Mouse (Mus musculus) left cerebral cortex, postnatal 4 days (tissue): Measurements from ENCODE around the gene Adam17. TPM values are rescaled to one million over a fixed set of nuclear protein-coding genes. Genes with fewer than 3 reads are reported as not detected.
A peak's percentile ranks its signal among the peaks of the same experiment; 100 is the strongest.

Source experiments
- DNase-seq: peaks from one replicate; pipeline ENCODE4 v3.0.0-alpha.2; 2022
- intact Hi-C: fragments of 180-260 bp; cut with DNase I; formaldehyde crosslinking; loops from one replicate; pipeline ENCODE4 v1.15.1; 2025
- total RNA-seq, 2 experiments: library from RNA; stranded (reverse); gene quantifications; 2 replicates each; pipeline ENCODE4 v1.2.3; 2021

Gene Adam17
- total RNA-seq, 2 experiments from 2014 or later: 18.7 to 24.8 TPM

DNA sequence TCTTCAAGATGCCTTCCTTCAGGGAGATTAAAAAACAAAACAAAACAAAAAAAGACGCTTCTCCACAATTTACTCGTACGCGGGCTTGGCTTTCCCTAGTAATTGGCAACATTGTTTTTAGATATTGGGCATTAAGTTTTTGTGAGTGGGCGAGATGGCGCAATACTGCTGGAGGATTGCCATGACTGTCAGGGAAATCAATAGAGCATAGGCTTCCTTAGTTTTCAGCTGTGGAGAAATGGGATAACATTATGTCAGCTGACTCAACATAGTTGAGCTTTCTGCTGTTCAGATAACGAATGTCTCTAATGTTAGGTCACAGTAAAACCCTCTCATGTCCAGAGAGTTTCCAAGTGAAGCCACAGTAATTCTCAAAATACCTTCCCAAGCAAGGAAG is 56.6 kb downstream of the Adam17 start:
- intact Hi-C loops: loop anchor here (10.0 kb wide), 1 partner anchor 78 kb away; no protein-coding TSS in a partner anchor
- no peak for DNase-seq

DNA sequence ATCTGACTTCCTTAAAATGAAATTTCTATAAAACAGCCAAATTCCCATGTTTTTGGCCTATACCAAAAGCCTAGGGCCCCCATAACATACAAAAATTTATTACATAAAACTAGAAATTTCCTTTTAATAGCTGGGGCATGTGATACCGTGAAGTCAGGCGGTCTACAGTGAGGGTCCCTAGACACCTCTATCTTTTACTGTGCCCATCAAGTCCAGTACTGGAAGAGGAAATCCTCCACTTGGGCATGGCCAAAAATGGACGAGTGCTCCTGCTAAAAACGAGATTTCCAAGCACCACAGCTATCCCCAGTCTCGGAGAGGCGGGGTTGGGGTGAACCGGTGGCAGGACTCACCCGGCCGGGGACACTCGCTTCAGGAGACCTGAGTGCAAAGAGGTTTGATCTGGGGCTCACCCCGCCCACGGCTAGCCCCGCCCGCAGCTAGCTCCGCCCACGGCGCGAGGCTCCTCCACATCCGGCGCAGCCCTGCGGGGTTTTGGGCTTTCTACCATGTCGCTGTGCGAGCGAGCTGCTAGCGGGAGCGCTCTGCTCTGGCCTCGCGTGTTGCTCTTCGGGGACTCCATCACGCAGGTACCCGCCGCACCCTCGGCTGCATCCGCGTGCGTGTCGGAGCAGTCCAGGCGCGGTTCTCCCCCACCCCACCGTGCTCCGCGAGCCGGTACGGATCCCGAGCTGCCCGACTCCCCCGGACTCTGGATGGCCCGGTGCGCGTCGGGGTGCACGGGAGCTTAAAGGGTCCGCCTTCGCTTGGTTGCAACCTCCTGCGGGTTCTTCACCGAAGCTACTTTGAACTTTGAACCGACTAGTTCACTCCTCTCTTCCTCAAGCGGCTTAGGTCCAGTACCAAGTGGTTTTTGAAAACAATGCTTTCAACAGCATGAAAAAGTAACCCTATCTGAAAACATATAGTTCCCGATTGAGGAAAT is 57.2 kb downstream of the Adam17 start, which contains the start of gene Iah1:
Gene Iah1, plus strand, starts transcription at position 467 of the 946 bp plus-strand sequence.
- intact Hi-C loops: loop anchor here (10.0 kb wide), 1 partner anchor 79 kb away; no protein-coding TSS in a partner anchor
- peak; percentile 77 for DNase-seq

DNA sequence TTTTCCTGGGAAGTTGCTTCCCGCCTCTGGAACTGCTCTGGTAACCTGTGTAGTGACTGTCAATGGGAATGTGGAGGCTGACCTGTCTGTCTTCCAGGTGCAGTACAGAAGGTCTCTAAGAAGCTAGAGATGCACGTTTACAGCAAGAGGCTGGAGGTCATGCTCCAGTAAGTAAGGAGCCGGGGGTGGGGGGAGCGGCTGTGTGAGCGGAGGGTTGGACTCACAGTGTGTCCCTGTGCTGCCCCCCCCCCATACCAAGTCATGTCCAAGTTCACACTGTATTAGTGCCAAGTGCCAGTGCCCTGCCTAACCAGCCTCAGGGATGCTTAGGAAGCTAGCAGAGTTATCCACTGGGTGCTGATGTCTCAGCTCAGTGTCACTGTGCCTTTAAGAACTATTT is 61.2 kb downstream of the Adam17 start:
- no peak for DNase-seq
- intact Hi-C loops: loop anchor here (10.0 kb wide), 1 partner anchor 83 kb away; no protein-coding TSS in a partner anchor

DNA sequence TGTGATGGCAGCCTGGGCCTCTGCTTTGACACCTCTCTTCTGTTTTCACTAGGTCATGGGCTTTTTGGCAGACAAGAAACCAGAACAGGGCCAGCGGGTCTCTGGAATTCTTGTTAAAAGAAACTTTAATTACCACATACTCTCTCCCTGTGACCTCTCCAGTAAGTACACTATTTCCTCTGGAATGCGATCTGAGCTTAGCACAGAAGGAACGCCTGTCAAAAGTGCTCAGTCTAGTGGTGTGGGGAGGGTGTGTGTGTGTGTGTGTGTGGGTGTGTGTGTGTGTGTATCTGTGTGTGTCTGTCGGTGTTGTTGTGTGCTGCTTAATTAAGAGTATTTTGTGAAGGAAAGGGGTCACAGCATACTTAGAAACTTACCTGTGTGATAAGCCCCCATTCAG is 66.7 kb downstream of the Adam17 start:
- intact Hi-C loops: no loop called here
- DNase-seq: no peak

DNA sequence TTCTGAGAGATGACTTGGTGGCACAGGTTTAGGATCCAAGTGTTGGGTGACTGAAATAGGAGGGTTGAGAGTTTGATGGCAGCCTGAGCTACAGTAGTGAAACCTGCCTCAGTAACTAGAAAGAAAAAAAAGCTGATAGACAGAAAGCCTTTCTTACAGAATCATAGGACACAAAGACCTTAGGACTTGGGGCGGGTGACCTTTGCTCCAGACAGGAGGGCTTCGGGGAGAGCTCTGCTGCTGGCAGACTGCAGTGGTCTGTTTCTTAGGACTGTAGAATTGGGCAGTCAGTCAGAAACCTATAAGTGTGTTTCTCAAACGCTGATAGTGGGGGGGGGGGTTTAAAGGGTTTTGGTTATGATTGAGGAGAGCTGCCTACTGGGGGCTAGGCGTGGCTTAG is 67.7 kb downstream of the Adam17 start:
- DNase-seq: no peak
- intact Hi-C loops: no loop called here

DNA sequence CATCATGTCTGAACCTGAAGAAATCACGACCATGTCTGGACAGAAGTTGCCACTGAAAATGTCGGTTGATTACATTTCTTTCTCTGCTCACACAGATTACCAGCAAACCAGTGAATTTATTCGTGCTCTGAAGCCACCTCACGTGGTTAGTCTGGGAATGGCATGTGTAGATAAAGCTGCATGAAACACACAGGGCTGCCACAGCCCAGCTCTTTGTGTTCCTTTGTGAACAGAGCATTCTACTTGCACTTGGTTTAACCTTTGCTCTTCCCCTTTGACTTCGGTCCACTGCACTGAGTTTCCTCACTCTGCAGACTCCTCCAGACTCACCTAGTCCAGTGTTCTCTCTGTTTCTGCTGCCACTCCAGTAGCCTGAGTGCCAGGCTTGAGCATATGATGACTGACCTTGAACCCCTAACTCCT is 71.1 kb downstream of the Adam17 start:
- intact Hi-C loops: no loop called here

DNA sequence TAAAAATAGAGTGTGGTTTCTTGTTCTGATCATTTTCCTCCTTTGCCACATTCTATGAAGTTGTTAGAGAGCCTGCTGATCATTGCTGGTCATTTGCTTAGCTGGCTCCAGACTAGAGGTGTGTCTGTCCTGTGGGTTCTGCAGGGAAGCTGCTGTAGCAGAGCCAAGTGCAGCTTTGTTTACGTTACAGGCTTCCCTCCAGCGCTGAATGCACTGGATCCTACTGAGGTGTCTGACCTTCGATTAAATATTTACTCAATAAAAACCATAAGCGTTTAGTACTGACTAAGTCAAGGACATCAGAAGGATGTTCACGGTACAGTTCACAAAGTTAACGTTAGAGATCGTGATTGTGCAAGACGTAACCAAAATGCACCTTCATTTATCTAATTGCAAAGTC is 71.5 kb downstream of the Adam17 start:
- DNase-seq: no peak
- intact Hi-C loops: no loop called here

More for the DNA sequence above, 71.1 kb downstream of the Adam17 start:
- DNase-seq: no peak

DNA sequence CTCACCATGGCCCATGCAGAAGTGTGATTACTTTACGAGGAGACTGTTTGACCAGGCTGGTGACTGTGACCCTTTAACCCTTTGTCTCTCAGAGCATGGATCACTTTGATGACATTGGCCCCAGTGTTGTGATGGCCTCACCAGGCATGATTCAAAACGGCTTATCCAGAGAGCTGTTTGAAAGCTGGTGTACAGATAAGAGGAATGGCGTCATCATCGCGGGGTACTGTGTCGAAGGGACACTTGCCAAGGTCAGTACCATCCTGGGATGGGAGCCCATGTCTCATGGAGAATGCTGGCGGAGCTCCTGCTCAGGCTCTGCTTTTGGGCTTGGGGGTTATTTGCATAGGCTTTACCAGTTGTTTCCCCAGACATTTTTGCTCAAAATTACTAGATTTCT is 72.1 kb downstream of the Adam17 start:
- DNase-seq: no peak
- intact Hi-C loops: no loop called here

DNA sequence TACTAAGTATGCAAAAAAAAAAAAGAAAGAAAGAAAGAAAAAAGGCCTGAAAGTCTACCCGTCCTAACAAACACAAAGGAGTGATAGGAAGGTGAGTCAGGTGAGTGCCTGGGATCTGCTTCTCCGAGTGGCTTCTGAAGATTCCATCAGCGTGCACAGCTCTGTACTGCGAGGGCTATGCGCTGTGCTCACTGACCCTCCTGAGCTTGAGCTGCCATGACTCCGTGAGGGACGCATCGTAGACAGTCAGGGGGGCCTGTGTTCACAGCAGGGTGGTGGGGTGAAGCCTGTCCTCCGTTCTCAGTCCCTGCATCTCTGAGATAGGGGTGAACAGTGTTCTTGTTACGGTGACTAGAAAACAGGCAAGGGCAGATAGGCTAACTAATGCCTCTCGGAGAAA is 74.6 kb downstream of the Adam17 start:
- DNase-seq: no peak
- intact Hi-C loops: no loop called here

DNA sequence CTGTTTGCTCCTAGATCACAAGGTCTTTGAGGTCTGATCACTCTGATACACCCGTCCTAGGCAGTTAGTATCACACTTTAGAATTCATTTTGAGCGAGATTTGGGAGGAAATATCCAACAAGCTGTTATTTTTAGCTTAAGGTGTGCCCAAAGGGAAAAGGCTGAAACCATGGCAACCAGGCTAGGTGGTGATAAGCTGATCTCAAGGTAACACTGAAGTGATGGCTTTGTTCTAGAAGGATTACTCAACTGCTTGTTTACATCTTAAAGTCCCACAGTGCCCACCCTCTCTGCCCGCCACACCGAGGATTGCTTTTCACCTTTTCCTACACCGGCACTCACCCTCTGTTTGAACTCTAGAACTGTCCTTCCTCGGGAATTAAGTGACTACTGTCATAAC is 83.8 kb downstream of the Adam17 start:
- DNase-seq: no peak

DNA sequence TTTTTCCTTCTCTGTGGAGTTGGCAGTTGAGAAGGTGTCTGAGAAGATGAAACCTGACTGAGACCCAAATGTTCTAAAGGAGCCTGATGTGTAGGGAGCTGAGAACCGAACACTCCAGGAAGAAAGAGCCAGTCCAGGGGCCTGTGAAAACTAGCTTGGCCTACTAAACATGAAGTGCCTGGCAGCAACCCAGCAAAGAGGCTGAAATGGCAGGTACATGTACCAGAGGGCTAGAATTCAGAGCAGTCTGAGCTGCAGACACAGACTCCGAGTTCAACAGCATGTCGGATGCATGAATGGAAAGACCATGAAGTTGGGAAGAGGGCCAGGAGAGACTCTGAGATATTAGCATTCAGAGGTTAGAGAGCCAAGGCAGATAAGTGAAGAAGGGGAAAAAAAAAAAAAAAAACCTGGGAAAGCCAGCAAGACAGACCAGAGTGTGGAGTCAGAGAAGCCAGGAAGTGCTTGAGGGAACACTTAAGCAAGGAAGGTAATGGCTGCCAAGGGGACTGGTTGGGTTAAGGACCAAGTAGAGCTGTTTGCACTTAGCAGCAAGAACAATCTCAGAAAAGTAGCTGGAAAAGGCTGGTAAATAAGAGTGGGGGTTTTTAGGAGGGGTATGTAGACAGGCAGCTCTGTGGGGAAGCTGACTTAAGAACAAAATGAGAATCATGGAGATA is 84.6 kb downstream of the Adam17 start:
- intact Hi-C loops: no loop called here
- DNase-seq: no peak

More for the DNA sequence above, 83.8 kb downstream of the Adam17 start:
- intact Hi-C loops: no loop called here

DNA sequence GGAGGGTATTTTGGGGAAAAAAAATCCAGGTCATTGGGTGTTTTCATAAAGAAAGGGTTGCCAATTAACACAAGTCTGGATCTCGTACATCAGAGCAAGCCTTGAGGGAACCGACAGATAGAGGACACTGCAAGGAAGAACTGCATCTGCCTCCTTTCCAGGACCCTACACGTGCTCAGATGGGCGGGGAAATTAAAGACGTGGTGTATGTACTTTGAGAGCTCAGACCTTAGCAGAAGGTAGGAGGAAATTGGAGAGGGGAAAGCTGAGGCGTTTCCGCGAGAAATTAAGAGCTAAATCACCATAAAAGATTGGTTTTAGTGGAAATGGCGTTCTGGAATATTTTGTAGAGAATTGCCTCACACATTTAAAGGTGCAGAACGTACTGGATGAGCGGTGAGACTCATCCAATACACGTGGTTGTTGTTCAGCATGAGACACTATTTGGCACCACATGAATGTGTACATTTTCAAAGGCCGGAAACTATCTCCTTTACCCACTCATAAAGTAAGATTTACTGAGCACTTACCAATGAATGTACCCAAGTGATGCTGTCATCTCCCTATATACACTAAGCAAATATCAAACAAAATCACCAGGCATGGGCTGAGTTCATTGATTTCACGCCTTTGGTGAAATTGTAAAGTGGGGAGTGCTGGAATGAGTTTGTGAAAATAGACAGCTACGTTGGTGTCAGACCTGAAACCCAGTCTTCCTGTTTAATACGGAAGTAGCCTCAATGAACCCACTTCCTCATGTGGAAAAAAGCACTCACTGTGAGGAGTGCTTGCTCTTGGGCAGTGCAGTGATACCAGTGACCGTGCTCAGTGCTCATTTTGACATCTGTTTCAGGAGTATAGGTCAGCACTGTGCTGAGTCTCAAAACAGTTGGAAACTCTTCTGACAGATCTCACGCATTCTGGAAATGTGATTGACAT is 86.5 kb downstream of the Adam17 start:
- no peak for DNase-seq
- intact Hi-C loops: no loop called here

DNA sequence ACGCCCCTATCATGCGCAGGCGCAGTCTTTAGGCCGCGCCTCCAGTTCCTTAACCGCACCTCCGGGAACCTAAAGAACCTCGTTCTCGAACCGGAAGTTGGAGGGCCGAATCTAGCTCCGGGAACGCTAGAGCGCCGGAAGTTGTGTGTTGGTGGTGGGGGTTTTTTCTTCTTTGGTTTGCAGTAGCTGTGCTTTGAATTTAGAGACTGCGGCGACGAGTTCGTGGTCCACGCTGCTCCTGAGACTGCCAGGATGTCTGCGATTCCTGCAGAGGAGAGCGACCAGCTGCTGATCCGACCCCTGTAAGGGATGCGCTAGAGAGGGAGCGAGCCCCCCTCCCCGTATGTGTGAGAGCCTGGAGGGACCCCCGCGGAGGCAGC is 87.2 kb downstream of the Adam17 start, which contains the start of gene Itgb1bp1:
Gene Itgb1bp1, minus strand, starts transcription at position 42 of the 380 bp plus-strand sequence.
- peak; percentile 99 for DNase-seq
- intact Hi-C loops: no loop called here

DNA sequence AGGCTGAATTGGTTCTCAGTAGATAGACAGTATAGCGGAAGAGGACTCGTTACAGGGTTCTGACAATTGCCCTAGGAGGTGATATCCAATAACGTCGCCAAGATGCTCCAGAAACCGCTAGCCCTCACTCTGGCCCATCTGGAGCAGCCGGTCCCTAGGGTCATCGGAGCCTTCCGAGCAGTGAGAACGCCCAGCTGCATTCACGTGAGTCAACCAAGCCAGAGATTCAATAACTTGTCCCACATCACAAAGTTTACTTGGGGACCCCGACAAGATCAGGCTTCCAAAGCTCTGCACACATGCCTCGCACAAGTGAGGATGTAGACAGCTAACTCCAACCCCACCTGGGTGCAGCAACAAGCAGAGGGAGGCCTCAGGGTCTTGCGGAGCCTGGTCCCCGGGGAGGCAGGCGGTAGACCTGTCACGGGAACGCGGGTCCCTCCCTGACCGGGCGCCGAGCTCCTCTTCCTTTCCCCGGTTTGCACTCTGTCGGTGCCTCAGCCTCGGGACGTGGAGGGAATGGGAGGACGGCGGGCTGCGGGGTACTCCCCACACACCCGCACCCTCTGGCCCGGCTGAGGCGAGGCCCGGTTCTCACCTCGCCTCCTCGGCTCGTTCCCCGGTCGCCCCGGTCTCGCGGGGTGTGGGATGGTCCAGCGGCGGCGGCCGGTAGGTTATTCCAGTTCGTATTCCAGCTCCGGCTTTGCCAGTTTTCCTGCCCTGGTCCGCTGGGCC is 87.8 kb downstream of the Adam17 start:
- DNase-seq: no peak
- intact Hi-C loops: no loop called here

DNA sequence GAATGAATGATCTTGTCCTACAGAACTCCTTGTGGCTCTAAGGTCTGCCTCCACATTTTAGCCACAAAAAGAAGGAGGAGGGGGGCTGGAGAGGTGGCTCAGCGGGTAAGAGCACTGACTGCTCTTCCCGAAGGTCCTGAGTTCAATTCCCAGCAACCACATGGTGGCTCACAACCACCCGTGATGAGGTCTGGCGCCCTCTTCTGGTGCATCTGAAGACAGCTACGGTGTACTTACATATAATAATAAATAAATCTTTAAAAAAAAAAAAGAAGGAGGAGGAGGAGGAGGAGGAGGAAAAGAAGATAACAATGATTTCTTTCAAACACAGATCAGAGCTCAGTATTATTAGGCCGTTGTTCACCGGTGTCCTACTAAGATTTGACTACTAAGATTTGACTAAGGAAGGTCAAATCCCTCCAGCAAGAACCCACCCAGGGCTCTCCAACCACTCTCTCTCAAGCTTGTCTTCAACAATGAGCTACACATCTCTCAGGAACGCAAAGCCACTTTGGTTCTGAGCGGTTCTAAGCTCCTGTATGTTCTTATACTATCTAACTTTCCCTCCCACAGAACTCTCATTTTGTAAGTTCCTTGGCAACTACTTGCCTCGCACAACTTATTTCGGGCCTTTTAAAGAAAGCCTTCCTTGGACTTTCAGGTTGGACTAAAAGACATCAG is 88.5 kb downstream of the Adam17 start, which contains the start of gene Cpsf3:
Gene Cpsf3, plus strand, starts transcription at position 631 of the 681 bp plus-strand sequence.
- intact Hi-C loops: no loop called here

DNA sequence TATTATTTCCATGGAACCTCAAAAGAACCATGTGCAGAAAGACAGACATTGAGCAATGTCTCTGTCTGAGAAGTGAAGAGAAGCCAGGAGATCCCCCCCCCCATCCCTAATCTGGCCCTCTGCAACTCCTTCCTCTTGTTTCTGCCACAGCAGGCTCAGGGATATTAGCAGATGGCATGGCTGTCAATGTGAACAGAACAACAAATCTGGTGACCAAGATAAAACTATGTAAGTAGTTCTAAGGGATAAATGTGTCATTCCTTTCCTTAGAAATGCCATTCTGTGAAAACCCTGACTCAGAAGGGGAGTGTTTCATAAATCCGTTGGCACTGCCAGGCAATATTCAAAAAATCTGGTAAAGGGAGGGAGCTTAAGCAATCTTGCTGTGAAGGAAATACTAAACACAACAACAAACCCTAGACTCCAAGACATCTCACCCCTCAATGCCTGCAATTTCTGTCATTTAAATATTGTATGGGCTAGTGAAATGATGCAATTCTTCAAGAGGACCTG is 96.0 kb downstream of the Adam17 start:
- intact Hi-C loops: no loop called here
- DNase-seq: no peak

More for the DNA sequence above, 88.5 kb downstream of the Adam17 start, which contains the start of gene Cpsf3:
- no peak for DNase-seq

DNA sequence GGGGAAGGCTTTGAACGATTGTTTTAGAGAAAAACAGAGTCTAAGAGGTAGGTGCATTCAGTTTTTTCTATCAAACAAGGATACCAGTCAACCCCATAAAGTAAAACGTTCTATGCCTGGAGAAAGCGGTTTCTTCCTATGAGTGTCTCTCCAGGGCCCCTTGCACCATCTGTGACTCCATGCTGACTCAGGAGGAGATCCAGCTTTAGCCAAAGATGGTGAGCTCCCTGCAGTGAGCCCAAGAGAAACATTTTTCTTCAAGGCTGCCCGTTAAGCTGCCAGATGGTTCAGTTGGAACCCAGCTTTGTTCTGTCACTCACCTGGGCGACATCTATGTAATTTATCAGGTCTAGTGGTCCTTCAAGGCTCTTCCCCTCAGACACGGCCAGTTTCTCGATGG is 99.0 kb downstream of the Adam17 start:
- peak; percentile 29 for DNase-seq
- intact Hi-C loops: no loop called here
